Mouse (Mus musculus) forebrain, postnatal 0 days (tissue): ENCODE results near the gene Gm37240. TPM values are rescaled to one million over a fixed set of nuclear protein-coding genes. Genes with fewer than 3 reads are reported as not detected.

Experiments used
- ATAC-seq: fragments of 200-750 bp; cut with Nextera tagmentation; 2 replicates; pipeline ENCODE4 v1.8.0; 2017; ENCODE audit warnings: mild to moderate bottlenecking, moderate library complexity
- DNase-seq: peaks from one replicate; pipeline ENCODE4 v3.0.0-alpha.2; 2015
- H3K27ac ChIP-seq: fragments of 300-500 bp; sonication (generic); 2 replicates; pipeline ENCODE4 v1.5.1; 2014; ENCODE audit warnings: low read depth, mild to moderate bottlenecking, antibody characterized with exemption, low read length, moderate library complexity, mixed read lengths
- H3K27me3 ChIP-seq: fragments of 300-500 bp; sonication (generic); 2 replicates; pipeline ENCODE4 v1.6.1; 2014; ENCODE audit warnings: mild to moderate bottlenecking, low read length, mixed read lengths; ENCODE audit not compliant: insufficient read depth
- H3K36me3 ChIP-seq: fragments of 300-500 bp; sonication (generic); 2 replicates; pipeline ENCODE4 v1.6.1; 2014; ENCODE audit warnings: mild to moderate bottlenecking, moderate library complexity; ENCODE audit not compliant: insufficient read depth
- H3K4me1 ChIP-seq: fragments of 300-500 bp; sonication (generic); 2 replicates; pipeline ENCODE4 v1.6.1; 2014; ENCODE audit warnings: antibody characterized with exemption; ENCODE audit not compliant: insufficient read depth
- H3K4me2 ChIP-seq: fragments of 300-500 bp; sonication (generic); 2 replicates; pipeline ENCODE4 v1.6.1; 2014; ENCODE audit warnings: low read depth, mild to moderate bottlenecking, moderate library complexity
- H3K4me3 ChIP-seq: fragments of 300-500 bp; sonication (generic); 2 replicates; pipeline ENCODE4 v1.5.1; 2014; ENCODE audit warnings: low read depth, low read length, mixed read lengths
- H3K9ac ChIP-seq: fragments of 300-500 bp; sonication (generic); 2 replicates; pipeline ENCODE4 v1.6.1; 2014; ENCODE audit warnings: mild to moderate bottlenecking
- H3K9me3 ChIP-seq: fragments of 300-500 bp; sonication (generic); 2 replicates; pipeline ENCODE4 v1.6.1; 2016; ENCODE audit warnings: low read length
- CTCF ChIP-seq: sonication (generic); IDR thresholded peaks from 2 replicates; pipeline ENCODE4 v1.5.1; 2016; ENCODE audit warnings: antibody characterized with exemption, control low read depth, low read depth
- WGBS: fragments of 180-500 bp; shearing (Covaris S2); extraction: QIAGEN DNeasy Blood & Tissue Kit; methylation state at CpG from one replicate; pipeline ENCODE4 v1.1.7; 2014; 5-methylcytosine and 5-hydroxymethylcytosine counted together
- polyA plus RNA-seq: library from polyadenylated mRNA; unstranded; fragments of >200 nt; fragmentation: Nextera tagmentation; extraction: Ambion mirVana; gene quantifications from 2 replicates; pipeline ENCODE4 v1.2.1, GENCODE M21; 2015
- total RNA-seq: library from RNA; depleted of rRNA; stranded (reverse); fragments of >200 nt; gene quantifications from 2 replicates; pipeline ENCODE4 v1.2.3, GENCODE M21; 2014

Gene Gm37240
- total and polyA plus RNA-seq, 2 experiments from 2014 or later, result 0.67 to 1.2 TPM

DNA sequence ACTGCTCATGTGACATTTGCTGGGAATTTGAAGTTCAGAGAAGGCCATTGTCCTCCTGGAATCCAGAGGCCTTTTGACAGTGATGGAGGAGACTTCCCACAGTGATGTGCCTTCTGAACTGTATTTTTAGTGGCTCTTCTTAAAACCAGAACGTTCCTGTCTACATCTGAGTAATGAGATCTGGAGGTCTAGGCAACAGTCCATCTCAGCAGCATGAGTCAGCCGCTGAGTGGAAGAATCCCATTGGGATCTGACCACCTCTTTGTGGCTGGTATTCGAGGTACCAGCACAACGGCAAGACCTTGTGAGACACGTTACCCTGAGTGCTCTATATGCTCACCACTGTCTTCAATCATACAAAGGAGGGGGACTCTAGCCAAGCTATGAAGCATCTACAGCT is 723.9 kb downstream of the Gm37240 start:
- H3K9me3 ChIP-seq, result no peaks in the 10 kb centered on the region
- WGBS, result 91% methylated on average over 5 of the region's 5 CpGs
- H3K9ac ChIP-seq, result no peak overlapping the region
- H3K27me3 ChIP-seq, result no peaks in the 10 kb centered on the region
- TF ChIP-seq CTCF, result no peak
- ATAC-seq (no peak), DNase-seq (no peak)
- no peak overlapping the region for H3K27ac ChIP-seq
- no peak overlapping the region for H3K4me2 ChIP-seq
- peaks cover 5% of the 10 kb centered on the region; the same call in 1 of the 2 replicates for H3K4me1 ChIP-seq
- H3K36me3 ChIP-seq, result no peaks in the 10 kb centered on the region
- no peak overlapping the region for H3K4me3 ChIP-seq

DNA sequence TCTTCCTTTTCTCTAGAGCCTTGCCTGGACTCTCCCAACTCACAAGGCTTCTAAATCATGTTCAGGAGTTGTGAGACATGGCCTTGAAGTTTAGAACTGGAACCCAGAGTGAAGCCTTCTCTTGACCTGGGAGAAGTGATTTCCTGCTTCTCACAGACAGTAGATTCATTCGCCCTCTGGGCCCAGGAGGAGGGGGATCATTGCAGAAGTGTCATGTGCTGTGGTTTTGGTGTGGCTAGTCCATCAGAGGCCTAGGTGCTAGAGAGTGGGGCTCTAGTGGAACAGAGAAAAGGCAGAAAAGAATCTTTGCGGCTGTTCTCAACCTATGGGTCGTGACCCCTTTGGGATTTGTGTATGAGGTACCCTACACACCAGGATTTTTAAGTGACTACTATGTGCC is 724.9 kb downstream of the Gm37240 start:
- Histone ChIP-seq H3K36me3 (no peaks in the 10 kb centered on the region), H3K4me2 (no peak overlapping the region), H3K4me1 (peaks cover 5% of the 10 kb centered on the region; the same call in 1 of the 2 replicates), H3K9ac (no peak overlapping the region), H3K27ac (no peak overlapping the region), H3K27me3 (no peaks in the 10 kb centered on the region), H3K4me3 (no peak overlapping the region), H3K9me3 (no peaks in the 10 kb centered on the region)
- WGBS, result 95% methylated on average over 3 of the region's 3 CpGs
- ATAC-seq (no peak), DNase-seq (no peak)
- no peak for TF ChIP-seq CTCF

DNA sequence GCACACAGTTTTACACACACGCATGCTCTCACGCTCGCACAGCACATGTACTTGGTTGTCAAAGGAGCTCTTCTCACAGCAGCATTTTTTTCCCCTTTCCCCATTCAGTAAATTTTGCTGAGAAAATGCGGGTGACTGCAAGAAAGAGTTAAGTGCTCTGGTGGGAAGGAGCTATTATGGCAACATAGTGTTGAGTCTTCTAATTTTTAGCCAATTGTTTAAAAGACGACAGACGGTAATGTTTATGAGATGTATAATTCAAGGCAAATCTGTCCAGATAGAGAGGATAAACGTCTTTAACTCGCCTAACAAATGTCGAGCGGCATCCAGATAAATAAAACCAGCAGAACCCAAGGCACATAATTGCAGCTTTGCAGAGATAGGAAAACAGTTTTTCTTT is 726.5 kb downstream of the Gm37240 start:
- peak overlapping the region; percentile 4; the same call in 1 of the 2 replicates for H3K4me2 ChIP-seq
- H3K36me3 ChIP-seq, result no peaks in the 10 kb centered on the region
- no peak overlapping the region for H3K4me3 ChIP-seq
- peak overlapping the region; percentile 62 for H3K27ac ChIP-seq
- peaks cover 5% of the 10 kb centered on the region; the same call in 1 of the 2 replicates for H3K4me1 ChIP-seq
- ATAC-seq (peak; percentile 47), DNase-seq (peak; percentile 62)
- H3K27me3 ChIP-seq, result no peaks in the 10 kb centered on the region
- no peaks in the 10 kb centered on the region for H3K9me3 ChIP-seq
- TF ChIP-seq CTCF, result no peak
- WGBS, result 37% methylated on average over 10 of the region's 10 CpGs
- H3K9ac ChIP-seq, result no peak overlapping the region

DNA sequence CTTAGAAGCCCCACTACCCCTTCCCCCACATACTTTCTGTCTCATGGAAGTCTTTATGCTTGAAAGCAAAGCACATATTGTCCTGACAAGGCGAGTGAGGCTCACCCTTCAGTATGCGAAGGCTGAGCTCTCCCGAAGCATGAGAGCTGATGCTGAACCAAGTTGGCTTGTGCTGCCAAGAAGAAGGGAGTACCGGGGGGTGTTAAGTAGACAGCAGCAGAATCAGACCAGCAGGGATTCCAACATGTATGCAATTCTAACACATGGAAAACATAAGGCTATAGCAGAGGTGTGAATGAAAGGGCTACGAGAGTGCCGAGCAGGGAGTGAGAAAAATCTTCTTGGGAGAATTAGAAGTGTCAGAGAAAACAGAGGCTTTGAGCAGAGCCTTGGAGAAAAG is 727.7 kb downstream of the Gm37240 start:
- DNase-seq (peak; percentile 81), ATAC-seq (peak; percentile 91)
- Histone ChIP-seq H3K4me3 (no peak overlapping the region), H3K27me3 (no peaks in the 10 kb centered on the region), H3K9me3 (no peaks in the 10 kb centered on the region), H3K36me3 (no peaks in the 10 kb centered on the region), H3K27ac (0 out of 2 replicates have a peak overlapping the region, but pooled peaks have one; percentile 21), H3K4me2 (no peak overlapping the region), H3K4me1 (peaks cover 5% of the 10 kb centered on the region; the same call in 1 of the 2 replicates), H3K9ac (no peak overlapping the region)
- no peak for TF ChIP-seq CTCF
- WGBS, result 31% methylated on average over 6 of the region's 6 CpGs

DNA sequence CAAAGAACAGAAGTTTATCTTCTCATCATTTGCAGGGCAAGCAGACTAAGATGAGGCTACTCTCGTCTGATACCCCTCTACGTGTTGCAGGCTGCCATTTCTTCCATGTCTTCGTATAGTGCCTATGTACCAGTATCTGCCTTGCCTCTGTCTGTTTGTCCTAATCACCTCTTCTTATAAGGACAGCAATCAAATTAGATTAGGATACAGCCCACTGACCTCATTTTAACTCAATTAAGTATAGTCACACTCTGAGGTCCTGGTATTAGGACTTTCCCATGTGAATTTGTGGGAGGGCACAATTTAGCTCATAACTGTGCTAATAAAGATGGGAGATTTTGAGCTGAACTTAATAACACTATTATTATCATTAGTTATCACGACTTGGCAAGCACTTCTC is 738.5 kb downstream of the Gm37240 start:
- H3K4me2 ChIP-seq, result no peak overlapping the region
- H3K36me3 ChIP-seq, result no peaks in the 10 kb centered on the region
- WGBS, result 76% methylated on average over 4 of the region's 4 CpGs
- DNase-seq (no peak), ATAC-seq (no peak)
- no peaks in the 10 kb centered on the region for H3K27me3 ChIP-seq
- H3K9me3 ChIP-seq, result no peaks in the 10 kb centered on the region
- H3K27ac ChIP-seq, result no peak overlapping the region
- H3K4me1 ChIP-seq, result 0 out of 2 replicates have a peak, but pooled peaks cover 4% of the 10 kb centered on the region
- no peak overlapping the region for H3K4me3 ChIP-seq
- TF ChIP-seq CTCF, result no peak
- no peak overlapping the region for H3K9ac ChIP-seq

DNA sequence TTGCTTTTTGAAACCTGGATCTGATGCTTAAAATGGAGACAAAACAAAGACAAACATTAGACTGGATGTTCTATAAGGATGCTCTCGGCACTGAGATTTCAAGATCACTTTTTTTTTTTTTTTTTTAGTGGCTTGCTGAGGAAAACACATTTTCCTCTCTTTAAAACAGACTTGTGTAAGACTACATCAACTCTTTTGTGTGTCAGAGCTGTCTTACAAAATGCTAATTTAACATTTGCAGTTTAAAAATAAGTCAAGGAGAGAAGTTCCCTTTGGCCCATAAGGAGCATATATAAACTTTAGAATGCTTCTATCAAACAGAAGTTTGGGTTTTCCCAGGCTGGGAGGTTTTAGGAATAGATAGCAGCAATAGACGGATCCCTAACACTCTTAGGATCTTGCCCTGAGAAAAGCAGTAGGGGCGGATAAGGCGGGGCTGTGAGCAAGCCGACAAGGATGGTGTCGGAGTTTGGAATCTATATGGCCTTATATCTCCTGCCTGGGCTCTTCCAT is 739.2 kb downstream of the Gm37240 start:
- Histone ChIP-seq H3K9ac (no peak overlapping the region), H3K27me3 (no peaks in the 10 kb centered on the region), H3K27ac (peak overlapping the region; percentile 50; the same call in 1 of the 2 replicates), H3K4me2 (no peak overlapping the region), H3K4me3 (no peak overlapping the region), H3K36me3 (no peaks in the 10 kb centered on the region), H3K4me1 (0 out of 2 replicates have a peak, but pooled peaks cover 4% of the 10 kb centered on the region), H3K9me3 (no peaks in the 10 kb centered on the region)
- peak; percentile 66 for ATAC-seq
- WGBS, result 69% methylated on average over 6 of the region's 6 CpGs
- TF ChIP-seq CTCF, result no peak
- DNase-seq, result peak; percentile 7

DNA sequence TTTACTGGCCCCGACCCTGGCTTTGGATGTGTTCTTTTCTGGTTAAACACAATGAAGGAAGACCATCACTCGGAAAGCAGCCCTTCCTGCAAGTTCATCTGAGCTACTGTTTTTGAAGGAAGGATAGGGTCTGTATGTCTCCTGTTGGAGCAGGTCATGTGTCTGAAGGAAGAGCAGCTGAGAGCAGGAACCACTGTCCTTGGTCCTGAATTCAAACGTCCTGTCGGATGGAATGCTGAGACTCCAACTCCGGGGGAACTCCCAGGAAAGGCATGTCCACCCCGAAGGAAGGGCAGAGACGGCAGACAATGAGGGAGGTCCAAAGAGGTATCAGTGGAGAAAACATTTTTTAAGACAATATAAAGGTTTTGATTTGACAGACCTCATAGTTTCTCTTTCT is 741.8 kb downstream of the Gm37240 start:
- no peaks in the 10 kb centered on the region for H3K9me3 ChIP-seq
- H3K4me1 ChIP-seq, result 0 out of 2 replicates have a peak, but pooled peaks cover 4% of the 10 kb centered on the region
- 38% methylated on average over 7 of the region's 7 CpGs for WGBS
- H3K4me2 ChIP-seq, result no peak overlapping the region
- no peak overlapping the region for H3K9ac ChIP-seq
- no peak overlapping the region for H3K4me3 ChIP-seq
- H3K36me3 ChIP-seq, result no peaks in the 10 kb centered on the region
- H3K27ac ChIP-seq, result no peak overlapping the region
- no peak for DNase-seq
- no peak for ATAC-seq
- H3K27me3 ChIP-seq, result no peaks in the 10 kb centered on the region
- TF ChIP-seq CTCF, result no peak
